Mouse (Mus musculus) cerebellum, adult 8-10 months (tissue): ENCODE data around the gene Plp1.

Experiments
- DNase-seq: peaks from one replicate; pipeline ENCODE4 v3.0.0; 2022

Gene Plp1

DNA sequence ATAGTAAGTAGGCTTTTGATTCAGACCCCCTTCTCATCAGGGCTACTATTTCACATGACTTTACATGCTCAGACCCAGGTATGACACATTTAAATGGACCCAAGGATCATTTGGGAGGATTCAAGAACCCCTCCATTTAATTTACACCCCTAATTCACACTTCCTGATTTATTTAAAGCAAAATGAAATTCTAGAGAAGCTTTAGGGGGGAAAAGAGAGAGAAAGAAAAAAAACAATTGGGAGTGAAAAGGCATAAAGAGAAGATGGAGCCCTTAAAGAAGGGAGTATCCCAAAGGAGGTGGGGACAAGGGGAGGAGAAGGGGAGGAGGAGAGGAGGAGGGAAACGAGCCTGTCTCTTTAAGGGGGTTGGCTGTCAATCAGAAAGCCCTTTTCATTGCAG is at the start of gene Plp1:
Plp1 (plus strand) TSS at position 301 of the 400 bp plus-strand sequence.
- no peak for DNase-seq

DNA sequence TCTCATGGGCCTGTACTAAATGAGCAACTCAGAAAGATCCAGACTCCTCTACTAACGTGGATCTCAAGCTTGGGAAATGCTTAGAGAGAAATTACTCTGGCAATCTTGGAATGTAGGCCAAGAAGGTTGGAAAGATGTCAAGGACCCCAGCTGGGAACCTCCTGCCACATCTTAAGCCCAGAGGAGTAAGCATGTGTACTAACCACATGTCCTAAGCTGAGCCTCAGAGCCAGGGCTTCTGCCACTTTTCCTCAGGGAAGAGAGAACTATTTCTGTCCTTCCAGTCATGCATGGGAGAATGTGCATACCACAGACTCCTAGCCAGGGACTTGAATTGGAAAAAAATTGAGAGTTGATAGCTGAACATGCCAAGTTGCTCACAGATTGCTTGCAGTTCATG is 49.4 kb upstream of the Plp1 start:
- DNase-seq, result no peak

DNA sequence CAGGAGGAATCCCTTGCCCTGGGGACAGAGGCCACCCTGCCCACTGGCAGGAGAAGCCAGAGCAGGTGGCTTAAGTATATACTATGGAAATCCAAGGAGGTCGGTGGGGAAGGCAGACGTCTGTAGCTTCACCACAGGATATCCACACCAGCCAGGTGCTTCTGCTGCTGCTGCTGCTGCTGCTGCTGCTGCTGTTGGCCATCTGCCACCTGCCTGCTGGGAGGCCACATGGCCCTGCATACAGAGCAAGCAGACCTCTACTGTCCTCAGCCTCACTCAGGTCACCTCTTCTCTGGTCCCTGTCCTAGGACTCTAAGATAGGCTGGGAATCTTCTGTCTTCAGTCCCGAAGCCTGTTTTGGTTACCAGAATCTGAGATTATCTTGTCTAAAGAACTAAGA is 44.4 kb upstream of the Plp1 start:
- no peak for DNase-seq

DNA sequence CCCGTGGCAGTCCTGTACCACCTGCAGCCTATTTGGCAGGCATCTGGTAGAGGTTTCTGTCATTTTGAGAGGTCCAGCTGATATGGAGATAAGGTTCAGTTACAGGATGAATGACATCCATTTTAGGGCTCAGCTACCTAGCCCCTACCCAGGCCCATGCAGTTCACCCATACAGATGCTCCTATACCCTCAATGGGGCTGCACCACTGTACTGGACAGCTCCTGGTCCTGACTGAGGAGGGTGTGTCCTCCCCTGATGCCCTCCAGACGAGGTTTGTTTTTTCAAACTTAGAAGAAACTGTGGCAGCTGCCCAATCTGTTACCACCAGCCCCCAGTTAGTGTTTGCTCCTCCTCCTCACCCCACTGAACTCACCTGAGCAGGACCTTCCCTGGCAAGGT is 43.2 kb upstream of the Plp1 start:
- DNase-seq, result no peak

DNA sequence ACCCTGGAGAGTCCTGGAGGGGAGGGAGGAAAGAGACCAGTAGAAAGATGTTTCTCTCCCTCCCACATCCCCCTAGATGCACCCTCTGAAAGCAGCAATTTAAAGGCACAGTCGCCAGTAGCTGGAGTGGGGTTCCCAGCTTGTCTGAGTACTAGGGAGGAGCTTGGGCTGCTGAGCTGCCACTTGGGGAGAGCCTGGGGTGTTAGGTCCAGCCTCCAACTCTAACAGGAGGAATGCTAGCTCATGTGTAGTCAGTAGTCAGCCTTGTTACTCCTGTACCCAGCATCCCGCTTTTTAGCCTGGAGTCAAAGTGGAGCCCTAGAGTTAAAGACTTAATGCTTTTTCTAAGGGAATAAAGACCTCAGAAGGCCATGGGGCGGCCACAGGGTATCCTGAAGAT is 42.4 kb upstream of the Plp1 start, which contains the start of gene Glra4:
Glra4 (minus strand) TSS at position 101 of the 400 bp plus-strand sequence.
- no peak for DNase-seq

DNA sequence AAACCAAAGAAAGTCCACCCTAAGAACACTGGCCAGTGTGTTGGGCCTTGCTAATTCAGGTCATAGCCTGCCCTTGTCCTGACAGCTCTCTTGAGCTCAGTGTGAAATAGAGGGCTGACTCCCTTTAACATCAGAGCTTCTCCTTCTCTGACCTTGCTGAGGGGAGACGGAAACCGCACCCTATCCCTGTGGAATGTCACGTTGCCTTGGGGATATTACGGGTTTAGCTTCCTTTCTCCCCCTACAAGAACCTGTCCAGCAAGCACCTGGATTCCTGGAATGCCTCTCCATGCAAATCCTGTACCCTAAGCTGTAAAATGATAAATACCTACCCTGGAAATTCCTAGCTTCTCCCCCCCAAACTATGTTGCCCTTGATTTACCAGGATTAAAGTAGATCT is 33.0 kb upstream of the Plp1 start:
- no peak for DNase-seq

DNA sequence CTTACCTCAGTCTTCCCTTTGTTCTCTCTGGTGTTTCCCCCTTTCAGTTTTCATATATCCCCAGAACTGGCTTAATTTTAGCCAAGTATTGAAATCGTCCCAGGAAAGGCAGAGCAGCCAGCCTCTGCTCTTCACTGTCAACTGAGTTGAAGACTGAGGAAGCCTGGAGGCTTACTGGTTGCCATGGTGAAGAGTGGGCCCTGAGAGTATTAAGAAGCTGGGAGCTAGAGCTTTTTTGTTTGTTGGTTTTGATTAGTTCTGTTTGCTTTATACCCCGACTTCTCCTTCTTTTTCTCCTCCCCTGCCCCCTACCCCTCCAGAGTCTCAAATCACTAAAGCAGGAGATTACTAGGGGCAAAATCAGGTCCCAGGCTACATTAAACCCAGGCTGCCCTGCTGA is 25.2 kb upstream of the Plp1 start:
- DNase-seq, result no peak

DNA sequence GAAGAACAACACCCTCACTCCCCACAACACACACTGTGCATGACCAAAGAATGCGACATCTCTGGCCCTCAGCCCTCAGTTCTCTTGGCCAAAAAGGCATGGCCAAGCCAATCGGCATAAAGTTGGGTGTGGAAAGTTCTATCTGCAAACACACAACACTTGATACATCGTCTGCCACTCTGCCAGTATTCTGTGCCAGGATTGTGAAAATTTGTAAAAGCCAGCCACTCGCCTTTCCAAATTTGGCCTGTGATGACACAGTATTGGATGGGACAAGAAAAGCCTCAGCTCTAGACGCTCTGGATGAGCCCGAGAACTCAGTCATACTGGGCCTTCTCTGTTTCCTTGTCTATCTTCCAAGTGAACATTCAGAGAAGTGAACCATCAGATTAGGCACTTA is 2.7 kb upstream of the Plp1 start:
- DNase-seq, result no peak

DNA sequence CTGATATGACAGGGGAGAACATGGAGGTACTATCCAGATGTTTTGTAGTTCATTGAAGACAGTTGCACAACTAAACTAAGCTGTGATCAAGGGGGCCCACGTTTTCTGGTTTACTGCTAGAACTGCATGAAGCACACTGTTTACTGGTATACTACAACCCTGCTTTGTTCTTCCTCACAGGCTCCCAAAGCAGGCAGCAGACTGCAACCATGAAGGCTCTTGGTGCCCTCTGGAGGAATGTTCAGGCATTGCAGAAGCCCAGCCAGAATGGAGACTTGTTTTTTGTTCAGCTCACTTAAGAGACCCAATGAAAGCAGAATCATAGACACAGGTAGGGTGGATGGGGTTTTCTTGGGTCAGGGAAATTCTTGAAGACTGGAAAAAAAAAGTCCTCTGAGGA is 2.2 kb upstream of the Plp1 start:
- DNase-seq, result peak; percentile 54

DNA sequence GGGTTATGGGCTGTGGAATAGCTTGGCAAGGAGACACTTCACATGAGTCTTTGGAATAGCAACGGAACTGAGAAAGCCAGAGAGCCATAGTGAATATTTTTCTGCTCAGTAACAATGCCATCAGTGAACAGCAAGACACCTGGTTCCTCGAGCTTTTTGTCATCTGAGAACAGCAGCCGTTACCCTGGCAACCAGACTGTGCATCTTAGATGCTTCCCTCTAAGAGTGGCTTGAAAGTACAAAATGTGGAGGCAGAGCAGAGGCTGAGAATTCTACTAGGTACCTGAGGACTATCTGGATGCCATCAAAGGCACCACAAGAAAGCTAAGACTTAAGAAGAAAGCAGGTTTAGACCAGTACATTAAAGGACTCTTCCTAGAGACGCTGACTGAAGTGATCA is 2.5 kb downstream of the Plp1 start:
- no peak for DNase-seq

DNA sequence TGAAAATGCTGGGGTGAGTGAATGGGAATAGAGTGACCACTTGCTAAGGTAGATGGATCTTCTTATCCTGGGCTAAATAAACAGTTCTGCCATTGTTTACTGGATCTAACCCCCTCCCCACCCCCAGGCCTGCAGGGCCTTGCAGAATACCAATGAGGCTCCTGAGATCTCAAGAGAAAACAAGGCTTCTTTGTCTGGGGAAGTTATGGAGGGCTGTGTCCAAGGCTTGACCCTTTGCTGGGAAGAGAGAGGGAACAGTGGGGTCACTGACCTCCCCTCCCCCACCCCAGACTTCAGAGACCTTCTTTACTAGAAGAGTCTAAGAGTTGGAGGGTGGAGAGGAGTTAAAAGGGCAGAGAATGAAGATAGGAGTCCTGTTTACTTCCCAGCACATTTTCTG is 6.1 kb downstream of the Plp1 start:
- no peak for DNase-seq

DNA sequence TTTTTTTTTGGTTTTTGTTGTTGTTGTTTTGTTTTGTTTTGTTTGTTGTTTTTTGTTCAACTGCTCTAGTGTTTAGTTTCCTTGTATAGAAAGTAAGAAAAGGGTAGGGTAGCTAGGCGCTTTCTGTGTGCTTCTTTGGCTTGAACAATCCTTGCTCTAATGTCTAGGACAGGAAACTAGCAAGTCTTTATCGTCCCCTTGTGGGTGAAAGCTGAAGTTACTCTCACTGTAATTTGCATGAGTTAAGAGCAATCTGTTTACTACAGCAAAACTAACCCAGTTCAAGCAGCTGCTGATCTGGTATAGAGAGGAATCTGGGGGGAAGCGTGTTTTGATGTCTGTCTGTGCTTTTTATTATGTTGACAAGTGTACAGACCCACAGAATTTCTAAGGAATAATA is 27.8 kb downstream of the Plp1 start:
- DNase-seq, result no peak

DNA sequence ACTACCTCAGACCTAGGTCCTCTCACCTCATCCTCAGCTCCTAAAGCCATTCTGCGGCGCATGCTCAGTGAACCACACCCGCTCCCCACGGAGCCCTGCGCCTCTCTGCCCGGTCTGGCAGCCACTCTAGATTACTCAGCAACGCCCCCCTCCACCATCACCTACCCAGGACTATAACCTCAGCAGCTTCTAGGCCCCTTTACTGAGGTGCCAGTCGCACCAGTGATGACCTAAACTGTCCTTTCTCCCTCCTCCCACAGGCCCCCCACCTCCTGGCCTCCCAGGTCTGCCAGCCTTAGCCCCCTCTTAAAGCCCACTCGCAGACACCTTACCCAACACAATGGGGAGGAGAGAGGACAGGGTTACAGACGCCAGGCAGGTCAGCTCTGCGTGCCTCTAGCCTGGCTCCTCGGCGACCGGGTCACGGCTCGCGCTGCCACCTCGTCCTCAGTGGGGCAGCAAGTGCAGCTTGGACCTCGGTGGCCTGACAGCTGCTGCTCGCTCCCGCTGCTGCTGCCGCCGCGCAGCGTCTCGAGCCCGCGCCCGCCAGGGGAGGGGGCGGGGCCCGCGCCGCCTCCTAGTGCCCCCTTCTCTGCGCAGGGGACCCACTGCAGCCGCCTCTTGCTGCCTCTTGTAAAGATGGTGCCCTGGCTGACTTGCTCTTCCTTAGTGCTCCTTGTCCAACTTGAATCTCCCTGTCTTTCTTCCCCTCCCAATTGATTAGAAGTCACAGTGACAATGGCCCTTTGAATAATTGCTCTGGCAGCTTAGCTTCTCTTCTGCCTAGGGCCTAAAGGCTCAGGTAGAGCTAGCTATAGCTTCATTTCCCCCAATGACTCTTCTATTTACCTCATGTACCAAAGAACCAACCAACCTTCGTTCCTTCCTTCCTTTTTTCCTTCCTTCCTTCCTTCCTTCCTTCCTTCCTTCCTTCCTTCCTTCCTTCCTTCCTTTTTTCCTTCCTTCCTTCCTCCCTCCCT is 45.9 kb downstream of the Plp1 start, which contains the start of gene Rab9b:
Rab9b (minus strand) TSS at position 695 of the 980 bp plus-strand sequence.
- peak; percentile 56 for DNase-seq
